Mouse (Mus musculus) small intestine, adult 2 months (tissue): ENCODE results near the gene Cfap57. TPM values are rescaled to one million over a fixed set of nuclear protein-coding genes. Genes with fewer than 3 reads are reported as not detected.
"Not testable (repeated sequence)": the region's sequence is repeated elsewhere in the genome, so short reads cannot be mapped to it uniquely, and the experiment has no call there.

Experiments
- H3K27ac ChIP-seq: fragments of 200-500 bp; 2 replicates; pipeline ENCODE4 v1.5.1; 2012; ENCODE audit warnings: low read depth, low read length, control low read depth, inconsistent platforms; ENCODE audit not compliant: insufficient read depth
- H3K27me3 ChIP-seq: fragments of 200-500 bp; 2 replicates; pipeline ENCODE4 v1.6.1; 2012; ENCODE audit warnings: mild to moderate bottlenecking, moderate library complexity, low read length, inconsistent platforms; ENCODE audit not compliant: control insufficient read depth, insufficient read depth
- H3K36me3 ChIP-seq: fragments of 200-500 bp; 2 replicates; pipeline ENCODE4 v1.6.1; 2012; ENCODE audit warnings: mild to moderate bottlenecking, low read length, control low read depth, inconsistent platforms; ENCODE audit not compliant: control insufficient read depth, insufficient read depth
- H3K4me1 ChIP-seq: fragments of 200-500 bp; 2 replicates; pipeline ENCODE4 v1.6.1; 2012; ENCODE audit warnings: low read length, inconsistent platforms, mixed read lengths; ENCODE audit not compliant: control insufficient read depth, insufficient read depth, insufficient read length
- H3K4me3 ChIP-seq: fragments of 200-500 bp; 2 replicates; pipeline ENCODE4 v1.5.1; 2012; ENCODE audit warnings: low read depth, mild to moderate bottlenecking, control low read depth, inconsistent platforms, low read length, moderate library complexity
- CTCF ChIP-seq: fragments of 200-500 bp; IDR thresholded peaks from 2 replicates; pipeline ENCODE4 v1.5.1; 2012; ENCODE audit warnings: low read depth, mild to moderate bottlenecking, control low read depth, inconsistent platforms, low read length, moderate library complexity, mixed read lengths; ENCODE audit not compliant: insufficient replicate concordance, insufficient read length; ENCODE audit errors: extremely low read depth
- POLR2A ChIP-seq: fragments of 200-500 bp; IDR thresholded peaks from 2 replicates; pipeline ENCODE4 v1.6.1; 2012; ENCODE audit warnings: low read depth, mild to moderate bottlenecking, control low read depth, inconsistent platforms, low read length, moderate library complexity
- WGBS: fragments of 180-500 bp; shearing (Covaris S2); methylation state at CpG from one replicate; pipeline ENCODE4 v1.1.7; 2018; 5-methylcytosine and 5-hydroxymethylcytosine counted together
- polyA plus RNA-seq: library from polyadenylated mRNA; depleted of rRNA; stranded (reverse); fragments of >200 nt; gene quantifications from 2 replicates; pipeline ENCODE4 v1.2.3, GENCODE M21; 2012; rRNA removed

The Cfap57 gene
- polyA plus RNA-seq, 1 experiment = not detected

GRCm38 (mm10) chr4:118518208-118518607, 102.4 kb downstream of the Cfap57 start:
- 14% methylated on average over 5 of the region's 5 CpGs for WGBS
- H3K36me3 ChIP-seq = no peaks in the 10 kb centered on the region
- peaks cover 28% of the 10 kb centered on the region; the same call in 1 of the 2 replicates for H3K4me1 ChIP-seq
- TF ChIP-seq POLR2A (no peak), CTCF (no peak)
- no peaks in the 10 kb centered on the region for H3K27me3 ChIP-seq
- peak overlapping the region; percentile 100 for H3K27ac ChIP-seq
- peak overlapping the region; percentile 35; the same call in 1 of the 2 replicates for H3K4me3 ChIP-seq

DNA sequence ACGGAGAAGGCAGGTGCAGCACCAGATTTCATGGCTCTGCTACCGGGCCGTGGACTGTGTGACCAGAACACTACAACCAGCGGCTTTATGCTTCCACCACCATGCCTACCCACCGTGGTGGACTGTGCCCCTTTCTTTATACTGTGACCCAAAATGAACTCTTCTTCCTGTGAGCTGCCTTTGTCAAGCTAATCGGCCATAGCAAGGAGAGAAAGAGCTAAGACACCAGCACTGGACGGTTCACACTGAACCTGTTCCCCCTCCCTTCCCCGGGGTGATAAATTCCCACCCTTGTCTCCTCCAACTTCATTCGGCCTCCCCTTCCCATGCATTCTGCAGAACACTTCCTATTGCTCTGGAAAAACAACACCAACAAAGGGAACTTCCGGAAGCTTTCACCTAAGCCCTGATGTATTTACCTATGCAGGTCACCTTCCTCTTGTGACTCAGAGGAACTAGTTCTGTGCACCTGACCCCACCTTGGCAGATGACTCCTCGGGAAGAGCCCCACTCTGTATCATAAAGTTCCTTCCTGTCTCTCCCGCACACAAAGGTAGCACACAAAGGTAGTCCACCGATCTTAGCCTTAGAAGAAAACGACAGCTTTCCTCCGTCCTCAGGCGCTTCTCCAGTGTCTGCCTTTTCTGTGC, 103.0 kb downstream of the Cfap57 start:
- peak overlapping the region; percentile 51 for H3K4me3 ChIP-seq
- WGBS = 19% methylated on average over 16 of the region's 16 CpGs
- peak overlapping the region; percentile 100 for H3K27ac ChIP-seq
- no peaks in the 10 kb centered on the region for H3K36me3 ChIP-seq
- TF ChIP-seq POLR2A (no peak), CTCF (no peak)
- peaks cover 28% of the 10 kb centered on the region; the same call in 1 of the 2 replicates for H3K4me1 ChIP-seq
- no peaks in the 10 kb centered on the region for H3K27me3 ChIP-seq

DNA sequence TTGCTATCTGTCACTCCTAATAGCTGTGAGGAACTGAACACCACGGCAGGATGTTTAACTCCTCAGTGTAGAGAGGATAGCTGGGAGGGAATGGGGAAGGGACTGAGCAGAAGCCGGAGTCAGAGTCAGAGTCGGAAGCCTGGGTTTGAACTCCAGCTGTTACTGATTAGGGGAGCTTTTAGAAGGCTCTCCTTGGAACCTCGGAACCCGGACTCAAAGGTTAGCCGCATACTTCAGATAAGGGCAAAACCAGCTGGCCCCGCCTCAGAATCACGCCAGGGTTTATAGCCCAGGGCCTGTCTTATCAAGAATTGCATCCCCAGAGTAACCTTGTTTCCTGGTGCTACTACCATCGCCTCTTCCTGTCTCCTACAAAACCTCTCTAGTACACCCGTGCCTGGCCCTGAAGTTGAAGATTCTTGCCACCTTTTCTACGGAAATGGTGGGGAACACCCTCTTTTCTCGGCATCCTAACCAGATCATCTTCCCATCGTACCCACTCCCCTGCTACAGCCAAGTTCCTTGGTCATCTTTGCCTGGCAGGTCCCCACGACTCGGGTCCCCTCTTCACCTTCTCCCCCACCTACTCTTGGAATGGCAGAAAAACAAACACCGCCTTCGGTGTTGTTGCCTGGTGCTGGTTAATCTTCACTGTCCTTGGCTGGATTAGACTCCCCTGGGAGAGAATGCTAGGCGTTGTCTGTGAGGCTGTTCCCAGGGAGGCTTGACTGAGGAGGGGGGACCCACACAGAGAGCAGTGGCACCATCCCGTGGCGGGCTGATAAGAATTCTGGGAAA, 103.7 kb downstream of the Cfap57 start:
- Histone ChIP-seq H3K27ac (peak overlapping the region; percentile 100), H3K4me1 (peaks cover 28% of the 10 kb centered on the region; the same call in 1 of the 2 replicates), H3K4me3 (peak overlapping the region; percentile 51), H3K36me3 (no peaks in the 10 kb centered on the region), H3K27me3 (no peaks in the 10 kb centered on the region)
- 10% methylated on average over 20 of the region's 20 CpGs for WGBS
- TF ChIP-seq CTCF = 0 out of 2 replicates have a peak, but pooled peaks have one; percentile 12
- peak; percentile 52; the same call in 1 of the 2 replicates for TF ChIP-seq POLR2A

GRCm38 (mm10) chr4:118509050-118509449, 111.5 kb downstream of the Cfap57 start:
- Histone ChIP-seq H3K27ac (no peak overlapping the region), H3K27me3 (no peaks in the 10 kb centered on the region)

GRCm38 (mm10) chr4:118507171-118507570, 113.4 kb downstream of the Cfap57 start:
- not testable (repeated sequence) for H3K4me1 ChIP-seq, H3K4me3 ChIP-seq, H3K27ac ChIP-seq, H3K27me3 ChIP-seq, H3K36me3 ChIP-seq
- 57% methylated on average over 1 of the region's 1 CpGs for WGBS

More at GRCm38 (mm10) chr4:118509050-118509449, 111.5 kb downstream of the Cfap57 start:
- Histone ChIP-seq H3K4me1 (peaks cover 10% of the 10 kb centered on the region), H3K36me3 (no peaks in the 10 kb centered on the region), H3K4me3 (no peak overlapping the region)
- WGBS = 28% methylated on average over 6 of the region's 6 CpGs
- TF ChIP-seq POLR2A (no peak), CTCF (no peak)

DNA sequence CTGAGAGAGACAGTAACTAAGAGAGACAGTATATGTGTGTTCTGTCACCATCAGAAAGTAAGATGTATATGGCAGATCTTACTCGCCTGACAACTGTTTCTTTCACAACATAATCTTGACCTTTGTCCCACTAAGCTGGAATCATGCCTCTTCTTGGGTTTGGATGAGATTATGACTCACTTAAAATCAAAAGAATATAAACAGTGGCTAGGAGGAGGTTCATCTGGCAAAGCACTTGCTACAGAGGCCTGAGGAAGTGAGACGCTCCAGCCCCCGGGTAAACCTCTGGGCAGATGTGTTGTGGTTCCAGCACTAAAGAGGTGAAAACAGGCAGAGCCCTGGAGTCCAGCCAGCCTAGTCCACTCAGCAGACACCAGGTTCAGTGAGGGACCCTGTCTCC, 115.0 kb downstream of the Cfap57 start:
- no peaks in the 10 kb centered on the region for H3K27me3 ChIP-seq
- TF ChIP-seq POLR2A (no peak), CTCF (no peak)

More for the DNA sequence above, 115.0 kb downstream of the Cfap57 start:
- Histone ChIP-seq H3K36me3 (no peaks in the 10 kb centered on the region), H3K27ac (no peak overlapping the region), H3K4me3 (no peak overlapping the region), H3K4me1 (peaks cover 8% of the 10 kb centered on the region)
- 5% methylated on average over 3 of the region's 3 CpGs for WGBS

Other genes starting within 250 kb of the Cfap57 start
- gene Szt2, start 211.5 kb downstream of the Cfap57 start, polyA plus RNA-seq = 18.5 and 35.1 TPM in 2 replicates
- 10.7 and 19.5 TPM in 2 replicates for gene Med8, start 211.4 kb downstream of the Cfap57 start, polyA plus RNA-seq
- 128 and 324 TPM in 2 replicates for gene Elovl1, start 192.7 kb downstream of the Cfap57 start, polyA plus RNA-seq
- 22.3 and 42.8 TPM in 2 replicates for gene Cdc20, start 183.4 kb downstream of the Cfap57 start, polyA plus RNA-seq
- gene Mpl, start 163.3 kb downstream of the Cfap57 start, polyA plus RNA-seq = 0.08 TPM in 1 of 2 replicates, not detected in the other
- gene Tie1, start 130.7 kb downstream of the Cfap57 start, polyA plus RNA-seq = 8.6 and 16.2 TPM in 2 replicates
- 62.2 and 164 TPM in 2 replicates for gene 2610528J11Rik, start 93.8 kb downstream of the Cfap57 start, polyA plus RNA-seq
- 37.2 and 68.8 TPM in 2 replicates for gene Tmem125, start 76.7 kb downstream of the Cfap57 start, polyA plus RNA-seq
- gene Ebna1bp2, start within 50 bp of the Cfap57 start, polyA plus RNA-seq = 4.5 and 11.2 TPM in 2 replicates
- gene Olfr62, start 38.2 kb upstream of the Cfap57 start, polyA plus RNA-seq = not detected in 2 replicates
- gene Olfr1342, start 72.0 kb upstream of the Cfap57 start, polyA plus RNA-seq = 0.24 TPM in 1 of 2 replicates, not detected in the other
- not detected in 2 replicates for gene Olfr1341, start 82.7 kb upstream of the Cfap57 start, polyA plus RNA-seq
- gene Olfr1340, start 99.4 kb upstream of the Cfap57 start, polyA plus RNA-seq = not detected in 2 replicates
- gene Olfr1339, start 111.4 kb upstream of the Cfap57 start, polyA plus RNA-seq = not detected in 2 replicates
- gene Olfr1338, start 138.0 kb upstream of the Cfap57 start, polyA plus RNA-seq = not detected in 2 replicates
- gene Olfr1337, start 161.8 kb upstream of the Cfap57 start, polyA plus RNA-seq = not detected in 2 replicates
- not detected in 2 replicates for gene Olfr1335, start 189.2 kb upstream of the Cfap57 start, polyA plus RNA-seq
- gene Olfr1333, start 215.5 kb upstream of the Cfap57 start, polyA plus RNA-seq = not detected in 2 replicates
- not detected in 2 replicates for gene Olfr1331, start 243.9 kb upstream of the Cfap57 start, polyA plus RNA-seq